Mouse (Mus musculus) MEL (cell line): Measurements from ENCODE around the gene Rpl39. TPM values are rescaled to one million over a fixed set of nuclear protein-coding genes. Genes with fewer than 3 reads are reported as not detected.

Experiments used
- DNase-seq: peaks from one replicate; pipeline ENCODE4 v3.0.0; 2011; ENCODE audit warnings: low read depth, low spot score
- H3K27ac ChIP-seq: 2 replicates; pipeline ENCODE4 v1.5.1; 2012; ENCODE audit warnings: low read depth, mild to moderate bottlenecking, control low read depth, low read length, moderate library complexity; ENCODE audit not compliant: control insufficient read depth
- H3K27me3 ChIP-seq, 2 experiments: fragments of 150-350 bp in 1 of 2; sonication (generic) in 1 of 2; 2 replicates each; pipeline ENCODE4 v1.6.1; 2012; ENCODE audit warnings: low read length in 2 of 2, mild to moderate bottlenecking in 2 of 2, improper control_type of control experiment in 1 of 2, moderate library complexity in 1 of 2; ENCODE audit not compliant: insufficient read depth in 2 of 2, control insufficient read depth in 1 of 2
- H3K36me3 ChIP-seq, 2 experiments: 2 replicates each; pipeline ENCODE4 v1.6.1; 2012 to 2014; ENCODE audit warnings: low read length in 2 of 2, improper control_type of control experiment in 1 of 2, inconsistent platforms in 1 of 2, mild to moderate bottlenecking in 1 of 2; ENCODE audit not compliant: insufficient read depth in 2 of 2, control insufficient read depth in 1 of 2
- H3K4me1 ChIP-seq, 2 experiments: fragments of 150-350 bp in 1 of 2; sonication (generic) in 1 of 2; 2 replicates each; pipeline ENCODE4 v1.6.1; 2012; ENCODE audit warnings: low read length in 2 of 2, improper control_type of control experiment in 1 of 2, mild to moderate bottlenecking in 1 of 2; ENCODE audit not compliant: insufficient read depth in 2 of 2, control insufficient read depth in 1 of 2
- H3K4me3 ChIP-seq, 2 experiments: fragments of 150-350 bp in 1 of 2; sonication (generic) in 1 of 2; 2 replicates each; pipeline ENCODE4 v1.5.1; 2012; ENCODE audit warnings: low read depth in 2 of 2, low read length in 2 of 2, mild to moderate bottlenecking in 2 of 2, moderate library complexity in 2 of 2, control low read depth in 1 of 2, improper control_type of control experiment in 1 of 2; ENCODE audit not compliant: control insufficient read depth in 1 of 2, insufficient read depth in 1 of 2
- H3K79me2 ChIP-seq: 2 replicates; pipeline ENCODE4 v1.6.1; 2012; ENCODE audit warnings: mild to moderate bottlenecking, low read length, moderate library complexity; ENCODE audit not compliant: control insufficient read depth, poor library complexity, insufficient read depth
- H3K9ac ChIP-seq: 2 replicates; pipeline ENCODE4 v1.6.1; 2012; ENCODE audit warnings: low read depth, mild to moderate bottlenecking, control low read depth, low read length, moderate library complexity; ENCODE audit not compliant: control insufficient read depth, poor library complexity, severe bottlenecking
- H3K9me3 ChIP-seq: fragments of 150-350 bp; sonication (generic); replicated peaks from 2 replicates; pipeline ENCODE4 v1.6.1; 2012; ENCODE audit warnings: mild to moderate bottlenecking, low read length, improper control_type of control experiment, moderate library complexity; ENCODE audit not compliant: insufficient read depth
- BHLHE40 ChIP-seq: IDR thresholded peaks from 2 replicates; pipeline ENCODE4 v1.6.1; 2012; ENCODE audit warnings: low read depth, mild to moderate bottlenecking, inconsistent platforms, low read length, improper control_type of control experiment, borderline replicate concordance
- CHD1 ChIP-seq: IDR thresholded peaks from 2 replicates; pipeline ENCODE4 v1.6.1; 2012; ENCODE audit warnings: low read depth, mild to moderate bottlenecking, inconsistent platforms, low read length, improper control_type of control experiment
- CHD2 ChIP-seq: IDR thresholded peaks from 2 replicates; pipeline ENCODE4 v1.6.1; 2011; ENCODE audit warnings: low read length, improper control_type of control experiment
- CTCF ChIP-seq, 3 experiments: IDR thresholded peaks in 2 of 3; conservative IDR thresholded peaks in 1 of 3; 2 replicates each; pipeline ENCODE4 v1.5.1; 2011 to 2012; ENCODE audit warnings: low read length in 3 of 3, low read depth in 2 of 3, mild to moderate bottlenecking in 2 of 3, improper control_type of control experiment in 1 of 3, inconsistent platforms in 1 of 3, mixed read lengths in 1 of 3, moderate library complexity in 1 of 3; ENCODE audit not compliant: control insufficient read depth in 1 of 3, insufficient read depth in 1 of 3, poor library complexity in 1 of 3, severe bottlenecking in 1 of 3
- ETS1 ChIP-seq: IDR thresholded peaks from 2 replicates; pipeline ENCODE4 v1.6.1; 2012; ENCODE audit warnings: low read depth, mild to moderate bottlenecking, inconsistent platforms, low read length, improper control_type of control experiment, moderate library complexity
- JUND ChIP-seq: IDR thresholded peaks from 2 replicates; pipeline ENCODE4 v1.6.1; 2011; ENCODE audit warnings: low read depth, mild to moderate bottlenecking, improper control_type of control experiment, low read length
- MAFK ChIP-seq: IDR thresholded peaks from 2 replicates; pipeline ENCODE4 v1.6.1; 2011; ENCODE audit warnings: low read depth, mild to moderate bottlenecking, low read length, improper control_type of control experiment, borderline replicate concordance
- MXI1 ChIP-seq: IDR thresholded peaks from 2 replicates; pipeline ENCODE4 v1.6.1; 2011; ENCODE audit warnings: mild to moderate bottlenecking, low read depth, low read length, improper control_type of control experiment
- POLR2A ChIP-seq, 2 experiments: IDR thresholded peaks; 2 replicates each; pipeline ENCODE4 v1.6.1; 2011 to 2012; ENCODE audit warnings: low read length in 2 of 2, mild to moderate bottlenecking in 2 of 2, control low read depth in 1 of 2, improper control_type of control experiment in 1 of 2, low read depth in 1 of 2, moderate library complexity in 1 of 2; ENCODE audit not compliant: control insufficient read depth in 1 of 2, insufficient read depth in 1 of 2, poor library complexity in 1 of 2
- POLR2AphosphoS2 ChIP-seq: IDR thresholded peaks from 2 replicates; pipeline ENCODE4 v1.6.1; 2011; ENCODE audit warnings: low read length, improper control_type of control experiment
- POLR2AphosphoS5 ChIP-seq: IDR thresholded peaks from 2 replicates; pipeline ENCODE4 v1.6.1; 2012; ENCODE audit warnings: low read depth, borderline replicate concordance, mild to moderate bottlenecking, inconsistent platforms, low read length, moderate library complexity, mixed read lengths
- SMC3 ChIP-seq: IDR thresholded peaks from 2 replicates; pipeline ENCODE4 v1.6.1; 2011; ENCODE audit warnings: low read depth, low read length, improper control_type of control experiment
- TBP ChIP-seq: IDR thresholded peaks from 2 replicates; pipeline ENCODE4 v1.8.0; 2011; ENCODE audit warnings: low read depth, low read length, improper control_type of control experiment
- TCF12 ChIP-seq: IDR thresholded peaks from 2 replicates; pipeline ENCODE4 v1.6.1; 2014; ENCODE audit warnings: low read depth, mild to moderate bottlenecking, inconsistent platforms, low read length, improper control_type of control experiment, moderate library complexity
- USF1 ChIP-seq: IDR thresholded peaks from 2 replicates; pipeline ENCODE4 v1.6.1; 2014; ENCODE audit warnings: low read depth, mild to moderate bottlenecking, inconsistent platforms, low read length, improper control_type of control experiment, moderate library complexity
- ZMIZ1 ChIP-seq: IDR thresholded peaks from 2 replicates; pipeline ENCODE4 v1.6.1; 2012; ENCODE audit warnings: low read depth, mild to moderate bottlenecking, inconsistent platforms, low read length, improper control_type of control experiment, moderate library complexity
- ZNF384 ChIP-seq: IDR thresholded peaks from 2 replicates; pipeline ENCODE4 v1.6.1; 2012; ENCODE audit warnings: low read depth, mild to moderate bottlenecking, inconsistent platforms, low read length, improper control_type of control experiment
- polyA plus RNA-seq, 2 experiments: library from polyadenylated mRNA; stranded (reverse) in 1 of 2; unstranded in 1 of 2; fragments of >175 nt in 1 of 2; fragments of >200 nt in 1 of 2; gene quantifications; 2 replicates each; pipeline versions ENCODE4 v1.2.1 to v1.2.4; 2012; ENCODE audit warnings: low replicate concordance in 2 of 2, low read depth in 1 of 2; ENCODE audit not compliant: insufficient read length in 2 of 2, insufficient read depth in 1 of 2, missing spikeins in 1 of 2
- total RNA-seq: library from RNA; depleted of rRNA; stranded (reverse); fragments of 300-350 nt; gene quantifications from 2 replicates; pipeline ENCODE4 v1.2.3, GENCODE M21; 2012

The Rpl39 gene
- total and polyA plus RNA-seq, 3 experiments: 1,063 to 1,279 TPM; not detected in 1

DNA sequence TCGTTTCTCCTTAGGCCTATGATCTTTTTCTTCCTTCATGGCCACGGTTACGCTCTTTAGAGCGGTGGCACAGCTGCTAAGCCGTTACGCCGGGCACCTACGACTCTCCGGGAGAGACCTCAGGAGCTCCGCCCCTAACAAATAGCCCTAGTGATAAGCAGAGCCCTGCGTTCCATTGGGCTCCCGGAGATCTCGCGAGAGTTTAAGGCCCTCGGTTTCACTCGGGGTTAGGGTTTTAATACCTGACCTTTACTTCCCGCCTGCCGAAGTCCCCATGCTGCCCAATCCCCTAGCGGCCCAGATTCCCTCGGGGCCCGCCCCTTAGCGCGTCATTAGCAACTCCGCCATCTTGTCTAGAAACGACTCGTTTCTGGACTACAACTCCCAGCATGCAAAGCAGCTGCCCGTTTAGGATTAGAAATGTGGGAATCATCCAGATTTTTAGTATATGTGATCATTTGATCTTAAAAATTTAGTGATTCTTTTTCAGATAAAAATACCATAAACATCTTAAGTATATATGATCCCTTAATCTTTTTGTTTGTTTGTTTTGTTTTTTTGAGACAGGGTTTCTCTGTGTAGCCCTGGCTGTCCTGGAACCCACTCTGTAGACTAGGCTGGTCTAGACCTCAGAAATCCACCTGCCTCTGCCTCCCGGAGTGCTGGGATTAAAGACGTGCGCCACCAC lies 25.1 kb upstream of the Rpl39 start, which contains the start of gene Upf3b (continued):
- TF ChIP-seq CHD2 (peak; percentile 92), TCF12 (no peak), CHD1 (no peak)

DNA sequence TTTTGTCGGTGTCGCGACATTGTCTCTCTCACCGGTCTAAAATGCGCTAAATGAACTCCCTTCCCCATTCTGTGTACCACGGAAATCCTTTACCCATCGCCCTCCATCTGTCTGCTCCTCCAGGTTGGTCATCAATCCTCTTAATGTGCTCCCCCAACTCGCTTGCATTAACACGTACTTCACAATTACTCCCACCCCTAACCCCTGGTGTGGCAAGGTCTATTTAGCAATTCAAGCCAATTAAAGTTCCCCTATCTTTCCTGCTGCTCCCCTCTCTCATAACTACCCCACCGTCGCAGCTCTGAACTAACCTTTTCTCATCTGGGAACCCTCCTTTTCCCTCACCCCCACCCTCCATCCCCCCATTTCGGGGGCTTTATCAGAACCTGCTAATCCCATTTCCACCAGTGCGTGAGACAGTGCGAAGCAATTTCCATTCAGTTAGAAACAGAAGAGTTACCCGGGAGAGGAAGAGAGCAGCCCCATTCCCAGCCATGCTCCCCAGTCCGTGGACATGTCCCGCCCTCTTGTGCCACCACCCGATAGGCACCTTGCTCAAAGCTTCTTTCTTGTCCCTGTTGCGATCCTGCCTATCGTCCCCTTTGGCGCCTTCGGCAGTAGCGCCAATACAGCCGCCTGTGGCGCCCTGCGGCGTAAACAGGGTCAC lies 24.5 kb upstream of the Rpl39 start:
- TF ChIP-seq MXI1 (peak; percentile 75; the same call in 1 of the 2 replicates), POLR2AphosphoS2 (no peak)
- Histone ChIP-seq H3K4me1 (peaks cover 0 to 2% of the 10 kb centered on the region in 2 experiments; a peak in 2 of 4 replicates), H3K36me3 (peaks cover 8 to 19% of the 10 kb centered on the region in 2 experiments), H3K79me2 (peaks cover 11% of the 10 kb centered on the region), H3K27me3 (no peaks in the 10 kb centered on the region), H3K9ac (peak overlapping the region; percentile 74), H3K4me3 (peak overlapping the region; percentile 61 to 80), H3K27ac (peak overlapping the region; percentile 79), H3K9me3 (no peaks in the 10 kb centered on the region)
- peak; percentile 46 for DNase-seq

DNA sequence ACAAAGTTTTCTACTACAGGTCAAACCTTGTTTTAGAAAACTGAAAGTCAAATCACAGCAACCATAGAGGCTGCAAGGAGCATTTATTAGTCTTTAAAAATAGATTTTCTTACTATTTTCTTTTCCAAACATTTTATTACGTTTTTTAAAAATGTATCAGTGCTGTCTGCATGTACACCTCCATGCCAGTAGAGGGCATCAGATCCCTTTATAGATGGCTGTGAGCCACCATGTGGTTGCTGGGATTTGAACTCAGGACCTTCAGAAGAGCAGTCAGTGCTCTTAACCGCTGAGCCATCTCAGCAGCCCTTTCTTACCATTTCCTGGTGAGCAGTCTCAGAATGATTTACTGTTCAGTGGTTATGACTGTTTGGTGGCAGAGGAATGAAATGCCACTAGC lies 18.6 kb upstream of the Rpl39 start:
- H3K9me3 ChIP-seq: no peaks in the 10 kb centered on the region

DNA sequence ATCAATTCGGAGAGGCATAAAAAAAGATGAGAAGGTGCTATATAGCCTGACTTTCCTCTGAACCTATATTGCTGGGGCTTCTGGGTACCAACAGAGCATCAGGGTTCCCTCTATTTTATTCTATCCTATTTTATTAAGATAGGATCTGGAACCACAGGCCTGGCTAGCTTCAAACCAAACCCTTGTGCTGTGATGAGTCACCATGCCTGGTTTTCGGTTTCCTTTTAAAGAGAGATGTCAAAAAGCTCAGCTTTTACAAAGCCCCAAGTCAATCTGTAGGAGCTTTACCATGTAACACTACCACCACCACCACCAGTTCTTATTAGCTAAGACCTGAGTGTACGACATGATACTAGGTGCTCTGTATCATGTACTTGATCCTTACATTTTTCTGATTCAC lies 13.5 kb upstream of the Rpl39 start:
- no peaks in the 10 kb centered on the region for H3K79me2 ChIP-seq
- H3K4me1 ChIP-seq: 0 out of 4 replicates have a peak, but pooled peaks cover 0 to 2% of the 10 kb centered on the region in 2 experiments
- H3K27me3 ChIP-seq: no peaks in the 10 kb centered on the region
- no peak for DNase-seq
- peaks cover 7 to 10% of the 10 kb centered on the region in 2 experiments for H3K36me3 ChIP-seq
- H3K9ac ChIP-seq: no peak overlapping the region
- H3K4me3 ChIP-seq: no peak overlapping the region
- no peaks in the 10 kb centered on the region for H3K9me3 ChIP-seq
- TF ChIP-seq JUND (no peak), BHLHE40 (no peak), POLR2A (IDR thresholded peaks at IDR 0.05; ENCODE audit: control insufficient read depth in 1 of 2, insufficient read depth in 1 of 2, low read depth in 1 of 2, low read length in 2 of 2, poor library complexity in 1 of 2) (no peak), ZNF384 (no peak), POLR2AphosphoS5 (no peak), USF1 (no peak), SMC3 (no peak), ETS1 (no peak), MAFK (no peak), TBP (no peak)
- no peak overlapping the region for H3K27ac ChIP-seq

More for the DNA sequence above, 18.6 kb upstream of the Rpl39 start:
- Histone ChIP-seq H3K9ac (no peak overlapping the region), H3K4me1 (peaks cover 0 to 2% of the 10 kb centered on the region in 2 experiments; a peak in 2 of 4 replicates), H3K27ac (no peak overlapping the region), H3K4me3 (no peak overlapping the region), H3K27me3 (no peaks in the 10 kb centered on the region), H3K36me3 (peaks cover 12 to 16% of the 10 kb centered on the region in 2 experiments), H3K79me2 (peaks cover 5% of the 10 kb centered on the region; the same call in 1 of the 2 replicates)
- no peak for DNase-seq
- no peak for TF ChIP-seq MXI1
- TF ChIP-seq ZMIZ1: no peak
- peak in 2 of 3 experiments; percentile 18 to 26; a peak in 3 of 6 replicates for TF ChIP-seq CTCF (IDR thresholded peaks at IDR 0.05 in 2 of 3, conservative IDR thresholded peaks at IDR 0.05 in 1 of 3; ENCODE audit: control insufficient read depth in 1 of 3, insufficient read depth in 1 of 3, low read depth in 2 of 3, low read length in 3 of 3, poor library complexity in 1 of 3, severe bottlenecking in 1 of 3)
